Mouse (Mus musculus): ENCODE measurements around the gene Tmco5b. TPM values are rescaled to one million over a fixed set of nuclear protein-coding genes. Genes with fewer than 3 reads are reported as not detected.

The Tmco5b gene
- polyA plus RNA-seq, 1 experiment from 2014 or later, result not detected

DNA sequence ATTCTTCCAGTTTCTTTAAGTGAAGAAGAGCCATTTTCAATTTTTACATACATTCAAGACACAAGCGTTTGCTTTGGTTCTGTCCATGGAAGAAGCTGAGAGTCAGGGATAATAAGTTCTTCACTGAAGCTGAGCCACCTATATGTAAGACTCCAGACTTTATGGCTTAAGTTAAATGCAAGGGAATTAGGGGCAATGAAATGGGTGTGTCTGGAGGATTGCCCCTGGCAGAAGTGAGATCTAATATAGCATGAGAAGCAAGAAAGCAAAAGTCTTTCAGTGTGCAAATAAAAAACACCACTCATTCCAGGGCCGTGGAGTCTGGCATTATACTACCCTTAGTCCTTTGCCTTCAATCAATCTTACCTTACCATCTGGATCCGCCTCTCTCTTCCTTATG lies 25.7 kb downstream of the Tmco5b start:
- WGBS, result 51% methylated on average over 3 of the region's 3 CpGs
- H3K27ac ChIP-seq (ENCODE audit: low read depth, low read length), result no peak overlapping the region
- no peaks in the 10 kb centered on the region for H3K4me1 ChIP-seq (replicated peaks; ENCODE audit: control insufficient read depth, insufficient read depth, low read length)
- no peaks in the 10 kb centered on the region for H3K9me3 ChIP-seq (ENCODE audit: control insufficient read depth)
- no peak overlapping the region for H3K4me2 ChIP-seq (replicated peaks; ENCODE audit: low read depth)
- no peaks in the 10 kb centered on the region for H3K27me3 ChIP-seq (replicated peaks; ENCODE audit: control insufficient read depth, insufficient read depth, low read length)
- no peak for TF ChIP-seq CTCF (IDR thresholded peaks at IDR 0.05; ENCODE audit: low read depth)
- H3K36me3 ChIP-seq (ENCODE audit: control insufficient read depth, insufficient read depth), result no peaks in the 10 kb centered on the region
- H3K9ac ChIP-seq (ENCODE audit: low read depth, low read length), result no peak overlapping the region
- no peak for ATAC-seq
- H3K4me3 ChIP-seq (ENCODE audit: low read depth, low read length), result no peak overlapping the region

DNA sequence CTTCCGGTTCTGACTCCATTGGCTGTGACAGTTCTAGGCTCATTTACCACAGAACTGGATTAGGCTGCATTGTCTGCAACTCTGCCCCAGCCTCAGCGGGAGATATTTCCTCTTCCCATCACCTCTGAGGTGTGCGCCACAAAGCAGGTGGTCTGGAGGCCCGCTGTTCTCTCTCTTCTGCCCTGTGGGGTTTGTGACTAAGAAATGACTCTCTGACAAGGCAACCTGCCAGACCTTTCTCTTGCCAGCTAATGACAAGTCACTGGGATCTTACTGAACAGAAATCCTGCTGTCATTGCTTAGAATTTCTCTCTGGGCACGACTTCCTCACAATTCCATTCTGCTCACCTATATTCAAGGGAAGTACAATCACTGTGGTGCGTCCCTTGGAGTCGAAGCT lies 37.5 kb downstream of the Tmco5b start:
- Histone ChIP-seq H3K4me2 (replicated peaks; ENCODE audit: low read depth) (no peak overlapping the region), H3K27me3 (replicated peaks; ENCODE audit: control insufficient read depth, insufficient read depth, low read length) (0 out of 2 replicates have a peak, but pooled peaks cover 3% of the 10 kb centered on the region), H3K9ac (ENCODE audit: low read depth, low read length) (no peak overlapping the region), H3K4me1 (replicated peaks; ENCODE audit: control insufficient read depth, insufficient read depth, low read length) (no peaks in the 10 kb centered on the region), H3K9me3 (ENCODE audit: control insufficient read depth) (no peaks in the 10 kb centered on the region), H3K4me3 (ENCODE audit: low read depth, low read length) (no peak overlapping the region), H3K27ac (ENCODE audit: low read depth, low read length) (no peak overlapping the region), H3K36me3 (ENCODE audit: control insufficient read depth, insufficient read depth) (no peaks in the 10 kb centered on the region)
- no peak for TF ChIP-seq CTCF (IDR thresholded peaks at IDR 0.05; ENCODE audit: low read depth)
- WGBS, result 42% methylated on average over 7 of the region's 7 CpGs
- ATAC-seq, result no peak

DNA sequence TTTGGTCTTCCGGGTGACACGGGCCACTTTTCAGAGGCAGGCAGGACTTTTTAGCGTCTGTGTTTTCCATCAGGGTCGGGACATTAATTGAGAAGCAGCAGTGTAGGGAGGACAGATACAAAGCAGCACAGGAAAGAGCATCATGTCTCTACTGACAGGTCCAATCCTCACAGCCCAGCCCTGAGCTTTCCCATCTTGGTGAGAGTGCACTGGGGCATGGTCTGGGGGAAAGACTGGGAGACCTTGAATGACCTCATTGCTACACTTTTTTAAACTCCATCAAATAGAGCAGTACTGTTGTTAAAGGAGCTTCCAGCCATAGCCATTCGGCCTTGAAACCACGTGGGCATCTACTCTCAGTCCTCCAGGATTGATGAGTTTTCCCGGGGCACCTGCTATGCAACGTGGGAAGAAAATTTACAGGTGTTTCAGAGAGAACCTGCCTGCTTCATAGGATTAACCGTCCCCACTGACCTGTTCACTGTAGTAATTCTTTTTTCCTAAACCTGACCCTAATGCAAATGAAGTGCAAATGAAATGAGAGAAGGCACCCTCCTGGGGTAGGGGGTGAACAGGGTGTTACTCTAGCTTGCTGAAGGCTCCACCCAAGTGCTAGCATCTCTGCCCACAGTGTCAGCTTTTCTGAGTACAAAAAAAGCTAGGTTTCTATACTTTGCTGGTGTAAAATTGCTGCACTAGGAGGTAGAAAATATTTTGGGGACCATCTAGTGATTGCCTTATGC lies 48.4 kb downstream of the Tmco5b start:
- WGBS, result 54% methylated on average over 9 of the region's 9 CpGs

GRCm38 (mm10) chr2:113335561-113336294 lies 50.2 kb downstream of the Tmco5b start:
- H3K27ac ChIP-seq (ENCODE audit: low read depth, low read length), result no peak overlapping the region
- no peaks in the 10 kb centered on the region for H3K9me3 ChIP-seq (ENCODE audit: control insufficient read depth)
- H3K36me3 ChIP-seq (ENCODE audit: control insufficient read depth, insufficient read depth), result no peaks in the 10 kb centered on the region
- no peak overlapping the region for H3K9ac ChIP-seq (ENCODE audit: low read depth, low read length)
- WGBS, result 90% methylated on average over 3 of the region's 3 CpGs
- TF ChIP-seq CTCF (IDR thresholded peaks at IDR 0.05; ENCODE audit: low read depth), result no peak
- H3K4me2 ChIP-seq (replicated peaks; ENCODE audit: low read depth), result no peak overlapping the region
- H3K27me3 ChIP-seq (replicated peaks; ENCODE audit: control insufficient read depth, insufficient read depth, low read length), result no peaks in the 10 kb centered on the region
- H3K4me3 ChIP-seq (ENCODE audit: low read depth, low read length), result no peak overlapping the region
- no peak for ATAC-seq
- H3K4me1 ChIP-seq (replicated peaks; ENCODE audit: control insufficient read depth, insufficient read depth, low read length), result no peaks in the 10 kb centered on the region

More for the DNA sequence above, 48.4 kb downstream of the Tmco5b start:
- Histone ChIP-seq H3K27me3 (replicated peaks; ENCODE audit: control insufficient read depth, insufficient read depth, low read length) (no peaks in the 10 kb centered on the region), H3K27ac (ENCODE audit: low read depth, low read length) (no peak overlapping the region), H3K4me1 (replicated peaks; ENCODE audit: control insufficient read depth, insufficient read depth, low read length) (no peaks in the 10 kb centered on the region), H3K36me3 (ENCODE audit: control insufficient read depth, insufficient read depth) (no peaks in the 10 kb centered on the region), H3K4me2 (replicated peaks; ENCODE audit: low read depth) (no peak overlapping the region), H3K9me3 (ENCODE audit: control insufficient read depth) (no peaks in the 10 kb centered on the region), H3K4me3 (ENCODE audit: low read depth, low read length) (no peak overlapping the region), H3K9ac (ENCODE audit: low read depth, low read length) (no peak overlapping the region)
- no peak for ATAC-seq
- no peak for TF ChIP-seq CTCF (IDR thresholded peaks at IDR 0.05; ENCODE audit: low read depth)

DNA sequence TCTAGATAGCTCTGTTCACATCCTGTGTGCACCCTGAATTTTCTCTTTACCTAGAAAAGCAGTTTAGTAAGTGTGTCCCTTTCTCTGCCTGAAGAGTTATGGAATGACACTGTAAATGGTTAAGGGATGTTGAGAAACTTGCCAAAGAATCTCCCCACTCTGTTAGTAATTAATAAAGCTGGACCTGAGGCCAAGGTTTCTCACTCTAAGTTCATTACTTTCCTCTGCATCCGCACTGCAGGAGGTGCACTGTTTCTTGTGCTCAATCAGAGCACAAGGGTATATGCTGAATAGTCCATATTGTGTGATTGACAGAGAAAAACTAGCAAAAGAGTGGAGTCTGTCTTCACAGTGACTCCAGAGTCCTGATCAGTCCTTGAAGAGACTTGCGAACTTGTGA lies 59.0 kb downstream of the Tmco5b start:
- H3K4me2 ChIP-seq (replicated peaks; ENCODE audit: low read depth), result no peak overlapping the region
- H3K27ac ChIP-seq (ENCODE audit: low read depth, low read length), result no peak overlapping the region
- H3K9me3 ChIP-seq (ENCODE audit: control insufficient read depth), result no peaks in the 10 kb centered on the region
- no peaks in the 10 kb centered on the region for H3K4me1 ChIP-seq (replicated peaks; ENCODE audit: control insufficient read depth, insufficient read depth, low read length)
- 82% methylated on average over 2 of the region's 2 CpGs for WGBS
- TF ChIP-seq CTCF (IDR thresholded peaks at IDR 0.05; ENCODE audit: low read depth), result no peak
- H3K9ac ChIP-seq (ENCODE audit: low read depth, low read length), result no peak overlapping the region
- ATAC-seq, result no peak
- H3K36me3 ChIP-seq (ENCODE audit: control insufficient read depth, insufficient read depth), result no peaks in the 10 kb centered on the region
- no peaks in the 10 kb centered on the region for H3K27me3 ChIP-seq (replicated peaks; ENCODE audit: control insufficient read depth, insufficient read depth, low read length)
- H3K4me3 ChIP-seq (ENCODE audit: low read depth, low read length), result no peak overlapping the region

Other genes with a start within 250 kb of the Tmco5b start
- 0.73 and 0.90 TPM in 2 replicates for gene Ryr3, start 68.6 kb upstream of the Tmco5b start, polyA plus RNA-seq (2015; fragmentation: Nextera tagmentation; extraction: Ambion mirVana)
- 7.3 and 9.0 TPM in 2 replicates for gene Fmn1, start 42.0 kb downstream of the Tmco5b start, polyA plus RNA-seq (2015; fragmentation: Nextera tagmentation; extraction: Ambion mirVana)

Measured in intestine, postnatal 0 days (tissue).